Mouse (Mus musculus) c-Kit-negative CD71-positive TER-119-positive erythroid progenitor cells, embryonic 14.5 days (primary cell): ENCODE measurements around the gene Sdccag8.

Experiments used
- DNase-seq: peaks from one replicate; pipeline ENCODE4 v3.0.0-alpha.2; 2013; ENCODE audit warnings: low read depth, low spot score

Gene Sdccag8

GRCm38 (mm10) chr1:176877756-176878155 lies 63.3 kb downstream of the Sdccag8 start:
- peak; percentile 39 for DNase-seq

GRCm38 (mm10) chr1:176879005-176879404 lies 64.5 kb downstream of the Sdccag8 start:
- no peak for DNase-seq

- no peak for DNase-seq
Observed at GRCm38 (mm10) chr1:176879614-176880013, 65.2 kb downstream of the Sdccag8 start.

GRCm38 (mm10) chr1:176880101-176880500 lies 65.6 kb downstream of the Sdccag8 start:
- DNase-seq = no peak

- DNase-seq = no peak
Observed at GRCm38 (mm10) chr1:176880943-176881342, 66.5 kb downstream of the Sdccag8 start.

- DNase-seq = no peak
Observed at GRCm38 (mm10) chr1:176885207-176885933, 70.9 kb downstream of the Sdccag8 start.

- no peak for DNase-seq
Observed at GRCm38 (mm10) chr1:176886002-176886401, 71.5 kb downstream of the Sdccag8 start.

- DNase-seq = no peak
Observed at GRCm38 (mm10) chr1:176903741-176904140, 89.3 kb downstream of the Sdccag8 start.

- no peak for DNase-seq
Observed at GRCm38 (mm10) chr1:176915946-176916345, 101.5 kb downstream of the Sdccag8 start.

GRCm38 (mm10) chr1:176919486-176919885 lies 105.0 kb downstream of the Sdccag8 start:
- DNase-seq = no peak

- no peak for DNase-seq
Observed at GRCm38 (mm10) chr1:176922842-176923241, 108.4 kb downstream of the Sdccag8 start.

GRCm38 (mm10) chr1:176926009-176926408 lies 111.5 kb downstream of the Sdccag8 start:
- no peak for DNase-seq

- DNase-seq = no peak
Observed at GRCm38 (mm10) chr1:176927312-176927711, 112.9 kb downstream of the Sdccag8 start.

GRCm38 (mm10) chr1:176929710-176930109 lies 115.2 kb downstream of the Sdccag8 start:
- no peak for DNase-seq

- no peak for DNase-seq
Observed at GRCm38 (mm10) chr1:176930574-176930973, 116.1 kb downstream of the Sdccag8 start.

- no peak for DNase-seq
Observed at GRCm38 (mm10) chr1:176930981-176931500, 116.6 kb downstream of the Sdccag8 start.

GRCm38 (mm10) chr1:176931511-176931910 lies 117.1 kb downstream of the Sdccag8 start:
- DNase-seq = no peak

GRCm38 (mm10) chr1:176932320-176932950 lies 118.0 kb downstream of the Sdccag8 start:
- no peak for DNase-seq

GRCm38 (mm10) chr1:176933319-176933718 lies 118.9 kb downstream of the Sdccag8 start:
- DNase-seq = no peak

- DNase-seq = no peak
Observed at GRCm38 (mm10) chr1:176934043-176934762, 119.7 kb downstream of the Sdccag8 start.

- no peak for DNase-seq
Observed at GRCm38 (mm10) chr1:176939901-176940341, 125.5 kb downstream of the Sdccag8 start.

GRCm38 (mm10) chr1:176941286-176941990 lies 127.0 kb downstream of the Sdccag8 start:
- DNase-seq = peak; percentile 33
